Mouse (Mus musculus) lung, postnatal 10 days (tissue): Measurements from ENCODE around the gene Dctn2.
A peak's percentile ranks its signal among the peaks of the same experiment; 100 is the strongest.

Source experiments
- DNase-seq: peaks from one replicate; pipeline ENCODE4 v3.0.0; 2021

Dctn2 gene

DNA sequence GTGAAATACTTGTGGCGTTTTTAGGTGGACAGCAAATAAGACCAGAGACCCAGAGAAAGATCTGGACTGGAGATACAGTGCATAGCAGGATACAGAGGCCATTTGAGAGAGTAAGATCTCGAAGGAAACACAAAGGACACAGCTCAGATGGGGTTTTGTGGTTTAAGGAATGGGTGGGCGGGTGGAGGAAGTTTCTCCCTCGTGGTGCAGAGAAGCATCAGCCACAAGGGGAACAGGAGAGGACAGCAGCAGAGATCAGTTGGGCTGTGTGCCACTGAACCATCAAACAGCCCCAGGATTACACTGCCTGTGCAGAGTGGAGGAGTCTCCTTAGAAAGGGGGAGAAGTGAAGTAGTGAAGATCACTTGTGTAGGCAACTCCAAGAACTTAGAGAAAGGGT lies 51.8 kb downstream of the Dctn2 start:
- no peak for DNase-seq

DNA sequence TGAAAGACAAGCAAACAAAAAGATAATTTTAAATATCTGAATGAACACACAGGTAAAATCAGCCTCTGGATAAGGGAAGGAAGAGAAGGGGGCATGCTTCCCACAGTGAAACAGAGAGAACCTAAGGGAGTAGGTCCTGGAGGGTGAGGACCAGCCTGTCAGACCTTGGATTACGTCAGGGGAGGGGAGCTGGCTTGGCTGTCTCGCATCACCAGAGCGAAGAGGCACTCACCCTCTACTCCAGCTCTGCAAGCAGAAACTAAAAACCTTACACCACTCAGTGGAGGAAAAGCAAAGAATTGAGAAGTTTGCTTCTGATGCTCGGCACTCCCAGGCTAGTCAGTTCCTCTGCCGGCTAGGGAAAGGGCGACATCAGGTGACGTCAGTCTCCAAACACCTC lies 53.8 kb downstream of the Dctn2 start:
- DNase-seq: no peak

DNA sequence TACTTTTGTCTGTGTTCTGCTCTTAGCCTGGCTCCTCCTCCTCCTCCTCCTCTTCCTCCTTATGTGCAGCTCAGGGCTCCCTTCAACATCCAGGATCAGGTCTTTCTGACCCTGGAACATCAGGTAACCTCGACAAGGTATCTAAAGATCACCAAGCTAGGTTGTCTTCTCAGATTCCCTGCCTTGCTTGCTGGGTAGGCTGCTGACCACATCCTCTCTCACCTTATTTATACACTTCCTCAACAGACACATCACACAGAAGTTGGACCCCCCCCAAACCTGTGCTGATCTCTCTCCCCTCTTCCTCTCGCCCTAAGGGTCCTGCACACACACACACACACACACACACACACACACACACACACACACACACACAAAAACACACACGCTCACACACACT lies 55.5 kb downstream of the Dctn2 start, which contains the start of gene Arhgap9:
Gene Arhgap9, plus strand, starts transcription at position 344 of the 400 bp plus-strand sequence.
- DNase-seq: no peak

DNA sequence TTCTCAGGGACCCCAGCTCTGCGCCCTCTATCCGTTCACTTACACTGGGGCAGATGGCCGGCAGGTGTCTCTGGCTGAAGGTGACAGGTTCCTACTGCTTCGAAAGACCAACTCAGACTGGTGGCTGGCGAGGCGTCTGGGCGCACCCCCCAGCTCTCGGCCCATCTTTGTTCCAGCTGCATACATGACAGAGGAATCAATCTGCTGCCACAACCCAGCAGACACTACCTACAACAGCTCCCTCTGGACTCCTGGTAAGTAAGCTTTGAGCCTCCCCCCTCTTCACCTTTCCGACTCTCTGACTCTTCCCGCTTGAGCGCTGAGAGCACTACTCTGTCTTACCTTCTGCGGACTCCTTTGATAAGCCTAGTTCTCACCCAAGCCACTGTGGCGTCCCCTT lies 56.0 kb downstream of the Dctn2 start:
- no peak for DNase-seq

DNA sequence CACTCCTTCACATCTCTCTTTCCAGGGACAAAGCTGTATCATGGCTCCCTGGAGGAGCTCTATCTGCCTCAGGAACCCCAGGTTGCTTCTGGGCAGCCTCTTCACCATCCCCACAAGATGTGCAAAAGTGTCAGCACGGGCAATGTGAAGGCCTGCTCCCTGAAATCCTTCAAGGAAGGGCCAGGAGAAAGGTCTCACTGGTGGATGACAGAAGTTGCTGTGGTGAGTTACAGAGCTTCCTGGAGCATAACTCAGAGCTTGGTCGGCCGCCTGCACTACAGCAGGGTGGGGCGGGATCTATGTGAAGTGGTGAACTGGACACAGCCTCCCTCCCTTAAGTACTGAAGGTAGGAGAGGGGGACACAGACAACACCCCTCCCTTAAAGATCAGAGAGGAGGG lies 56.5 kb downstream of the Dctn2 start:
- no peak for DNase-seq

DNA sequence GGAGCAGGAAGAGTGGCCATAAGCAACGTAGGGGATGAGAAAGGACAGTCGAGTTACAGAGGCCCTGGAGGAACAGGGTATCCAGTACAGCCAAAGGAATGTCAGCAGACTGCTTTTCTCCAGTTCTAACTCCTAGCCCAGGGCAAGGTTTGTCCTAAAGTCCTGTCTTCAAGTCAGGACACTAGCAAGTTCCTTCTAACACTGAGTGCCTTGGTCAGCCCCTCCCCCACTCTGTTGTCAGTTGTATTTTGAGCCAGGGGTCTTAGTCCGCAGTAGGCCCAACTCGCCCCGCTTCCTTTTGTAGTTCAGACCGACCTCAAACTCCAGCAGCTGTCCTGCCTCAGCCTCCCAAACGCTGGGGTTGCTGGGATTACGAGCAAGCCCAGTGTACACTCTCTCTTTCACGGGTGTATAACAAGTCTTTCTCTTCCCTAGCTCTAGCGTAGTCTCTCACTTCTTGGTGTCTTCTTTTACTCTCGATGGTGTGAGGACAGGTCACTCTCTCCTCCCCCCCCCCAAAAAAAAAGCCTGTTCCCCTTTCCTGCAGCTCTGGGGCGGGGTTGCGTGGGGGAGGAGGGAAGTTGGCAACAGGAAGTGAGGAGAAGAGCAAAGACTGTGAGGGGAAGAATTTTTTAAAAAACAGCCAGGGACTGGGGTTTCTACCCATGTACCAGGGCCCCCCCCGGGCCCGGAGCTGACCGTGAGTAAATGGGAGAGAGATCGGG lies 57.1 kb downstream of the Dctn2 start:
- DNase-seq: no peak

DNA sequence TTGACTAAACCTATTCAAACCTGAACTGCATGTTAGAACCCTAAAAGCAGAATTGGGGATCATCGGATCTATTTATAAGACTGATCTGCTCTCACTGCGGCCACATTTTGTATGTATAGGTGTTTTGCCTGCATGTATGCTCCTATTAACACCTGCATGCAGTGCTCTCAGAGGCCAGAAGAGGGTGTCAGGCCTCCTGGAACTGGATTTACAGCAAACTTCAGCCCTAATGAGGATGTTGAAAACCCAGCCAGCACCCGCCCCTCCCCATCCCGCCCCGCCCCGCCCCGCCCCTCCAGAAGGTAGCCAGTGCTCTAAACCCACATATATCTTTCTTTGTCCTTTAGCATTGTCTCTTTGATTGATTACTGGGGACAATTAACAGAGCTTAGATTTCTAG lies 58.3 kb downstream of the Dctn2 start:
- peak; percentile 71 for DNase-seq

DNA sequence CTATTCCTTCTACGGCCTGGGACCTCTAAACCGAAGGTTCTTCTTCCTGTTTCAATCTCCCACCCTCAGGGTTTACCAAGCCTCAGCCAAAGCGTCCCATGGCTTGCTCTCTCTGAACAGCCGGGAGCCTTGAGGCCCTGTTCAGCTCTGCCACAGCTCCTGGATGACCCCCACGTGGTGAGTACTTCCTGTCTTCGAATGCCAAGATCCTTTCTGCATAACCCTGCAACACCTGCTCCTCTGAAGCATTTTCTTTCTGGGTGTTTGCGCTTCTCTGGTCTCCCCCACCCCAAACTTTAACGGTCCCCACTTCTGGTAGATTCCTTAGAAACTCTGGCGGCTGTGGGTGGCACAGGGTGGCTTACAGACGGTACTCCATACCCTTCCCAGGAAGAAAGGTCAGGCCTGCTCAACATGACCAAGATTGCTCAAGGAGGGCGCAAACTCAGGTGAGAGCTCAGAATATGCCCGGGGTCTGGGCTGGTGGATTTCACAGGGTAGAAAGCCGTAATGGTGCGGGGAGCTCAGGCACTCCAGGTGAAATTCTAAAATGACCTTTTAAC lies 59.4 kb downstream of the Dctn2 start:
- DNase-seq: no peak

DNA sequence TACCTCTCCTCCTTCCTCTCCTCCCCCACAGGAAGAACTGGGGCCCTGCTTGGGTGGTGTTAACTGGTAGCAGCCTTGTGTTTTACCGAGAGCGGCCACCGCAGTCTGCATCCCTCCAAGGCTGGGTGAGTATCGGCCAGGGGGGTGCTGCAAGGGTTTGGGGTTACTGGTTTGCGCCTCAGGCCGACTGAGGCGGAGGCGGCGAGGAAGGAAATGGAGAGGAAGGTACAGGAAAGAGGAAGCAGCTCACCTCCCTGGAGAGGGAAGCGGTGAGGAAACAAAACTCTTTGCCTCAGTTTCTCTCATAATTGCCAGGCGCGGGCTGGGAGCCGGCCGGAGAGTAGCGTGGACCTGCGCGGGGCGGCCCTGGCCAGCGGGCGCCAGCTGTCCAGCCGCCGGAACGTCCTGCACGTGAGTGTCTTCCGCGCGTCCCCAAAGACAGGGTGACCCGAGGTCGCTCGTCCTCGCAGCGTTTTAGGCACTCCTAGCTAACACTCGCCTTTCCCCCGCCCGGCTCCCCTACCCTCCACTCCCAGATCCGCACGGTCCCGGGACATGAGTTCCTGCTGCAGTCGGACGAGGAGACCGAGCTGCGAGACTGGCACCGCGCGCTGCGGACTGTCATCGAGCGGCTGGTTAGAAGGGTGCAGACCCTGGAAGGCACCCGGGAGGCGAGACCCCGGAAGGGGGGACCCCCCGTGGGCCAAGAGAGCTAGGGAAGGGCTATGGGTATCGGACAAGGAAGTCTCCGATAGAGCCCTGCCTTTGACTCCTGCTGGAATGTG lies 60.0 kb downstream of the Dctn2 start:
- peak; percentile 45 for DNase-seq

DNA sequence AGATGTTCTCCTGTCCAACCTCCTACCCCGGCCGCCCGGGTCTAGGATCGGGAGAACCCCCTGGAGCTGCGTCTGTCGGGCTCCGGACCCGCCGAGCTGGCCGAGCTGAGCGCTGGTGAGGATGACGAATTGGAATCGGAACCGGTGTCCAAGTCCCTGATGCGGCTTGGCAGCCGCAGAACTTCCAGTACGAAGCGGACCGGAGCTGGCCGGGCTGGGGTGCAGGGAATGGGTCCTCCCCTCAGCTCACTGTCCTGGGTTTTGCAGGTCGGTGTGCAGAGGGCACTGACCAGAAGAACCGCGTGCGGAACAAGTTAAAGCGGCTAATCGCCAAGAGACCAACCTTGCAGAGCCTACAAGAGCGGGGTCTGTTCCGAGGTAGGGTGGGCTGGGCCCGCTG lies 60.7 kb downstream of the Dctn2 start:
- DNase-seq: peak; percentile 45

DNA sequence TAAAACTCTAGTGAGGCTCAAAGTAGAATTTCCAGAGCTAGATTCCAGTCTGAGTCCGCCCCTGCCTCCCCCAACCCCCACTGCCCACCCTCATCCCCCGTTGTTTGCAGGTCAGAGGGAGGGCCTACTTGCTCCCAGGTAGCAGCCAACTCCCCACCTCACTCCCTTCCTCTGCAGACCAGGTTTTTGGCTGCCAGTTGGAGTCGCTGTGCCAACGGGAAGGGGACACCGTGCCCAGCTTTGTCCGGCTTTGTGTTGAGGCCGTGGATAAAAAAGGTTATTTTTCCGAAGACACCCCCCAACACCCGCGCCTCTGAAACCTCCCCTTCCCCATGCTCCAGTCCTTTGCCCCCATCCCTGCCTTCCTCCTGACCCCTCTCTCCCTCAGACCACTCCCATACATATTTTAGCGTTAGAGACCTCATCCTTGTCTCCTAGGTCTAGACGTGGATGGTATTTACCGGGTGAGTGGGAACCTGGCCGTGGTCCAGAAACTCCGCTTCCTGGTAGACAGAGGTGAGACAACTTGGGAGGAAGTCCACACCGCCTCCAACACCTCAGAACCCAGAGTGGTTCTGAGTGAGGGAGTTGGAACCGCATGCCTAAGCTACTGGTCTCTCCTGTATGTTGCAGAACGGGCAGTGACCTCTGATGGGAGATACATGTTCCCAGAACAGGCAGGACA lies 61.4 kb downstream of the Dctn2 start:
- DNase-seq: no peak

DNA sequence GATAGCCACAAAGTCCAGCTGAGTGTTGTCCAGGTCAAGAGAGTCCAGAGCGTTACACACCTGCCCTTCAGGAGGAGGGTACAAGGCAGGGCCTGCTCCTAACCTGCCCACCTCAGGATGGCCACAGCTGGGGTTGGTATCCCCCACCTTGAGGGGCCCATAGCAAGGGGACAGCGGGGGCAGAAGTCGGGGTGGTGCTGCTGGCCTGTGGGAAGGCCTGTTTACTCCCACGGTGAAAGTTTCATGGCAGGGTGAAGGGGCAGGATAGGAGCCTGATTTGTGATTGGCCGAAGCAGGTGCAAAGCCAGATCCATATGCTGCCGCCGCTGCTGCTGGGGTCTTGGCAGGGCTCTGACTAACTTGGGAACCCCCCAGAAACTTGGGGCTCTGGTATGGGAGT lies 64.0 kb downstream of the Dctn2 start:
- DNase-seq: no peak
